Mouse (Mus musculus) adrenal gland, adult 2 months (tissue): ENCODE measurements around the gene Atg9a. TPM values are rescaled to one million over a fixed set of nuclear protein-coding genes. Genes with fewer than 3 reads are reported as not detected.

ENCODE experiments used
- microRNA-seq, 2 experiments: library from miRNA; unstranded; fragments of <30 nt; microRNA quantifications; one replicate each; pipeline ENCODE4 v1.2.0; 2021
- polyA plus RNA-seq: library from polyadenylated mRNA; depleted of rRNA; stranded (reverse); fragments of >200 nt; gene quantifications from 2 replicates; pipeline ENCODE4 v1.2.3, GENCODE M21; 2012; rRNA removed
- total RNA-seq, 2 experiments: library from RNA; stranded (reverse); gene quantifications; 2 replicates each; pipeline ENCODE4 v1.2.3; 2021

Gene Atg9a
- total and polyA plus RNA-seq, 3 experiments: 41.7 to 89.9 (median 44.5) TPM

Small RNA genes lying within 50 kb of the gene (microRNA-seq; reads per million reads assigned to microRNA genes)
- 0 reads per million in 2 experiments for gene Gm27943

Other genes with a start within 250 kb of the Atg9a start
- gene Ihh, start 240.5 kb downstream of the Atg9a start, total RNA-seq: under 1 TPM in 1 of 2 experiments, not detected in 1; 0.31 TPM
- gene Ihh, start 240.5 kb downstream of the Atg9a start, polyA plus RNA-seq: 0.03 and 0.32 TPM in 2 replicates
- 1 to 10 TPM; 5.7 to 8.8 TPM for gene Nhej1, start 67.0 kb downstream of the Atg9a start, total RNA-seq
- 3.4 and 3.5 TPM in 2 replicates for gene Nhej1, start 67.0 kb downstream of the Atg9a start, polyA plus RNA-seq
- gene Slc23a3, start 58.3 kb downstream of the Atg9a start, total RNA-seq: under 1 TPM; 0.23 to 0.41 TPM
- gene Slc23a3, start 58.3 kb downstream of the Atg9a start, polyA plus RNA-seq: 0.36 and 0.46 TPM in 2 replicates
- gene Cnppd1, start 49.5 kb downstream of the Atg9a start, total RNA-seq: 10 to 100 TPM; 27.3 to 33.9 TPM
- 36.3 and 37.6 TPM in 2 replicates for gene Cnppd1, start 49.5 kb downstream of the Atg9a start, polyA plus RNA-seq
- gene Retreg2, start 49.4 kb downstream of the Atg9a start, total RNA-seq: 100 to 1,000 TPM in 1 of 2 experiments, 10 to 100 TPM in 1; 80.4 to 101 TPM
- 127 and 143 TPM in 2 replicates for gene Retreg2, start 49.4 kb downstream of the Atg9a start, polyA plus RNA-seq
- gene Zfand2b, start 23.6 kb downstream of the Atg9a start, total RNA-seq: 10 to 100 TPM; 33.1 to 36.8 TPM
- 63.1 and 68.5 TPM in 2 replicates for gene Zfand2b, start 23.6 kb downstream of the Atg9a start, polyA plus RNA-seq
- 10 to 100 TPM; 24.2 to 31.7 TPM for gene Abcb6, start 11.8 kb downstream of the Atg9a start, total RNA-seq
- gene Abcb6, start 11.8 kb downstream of the Atg9a start, polyA plus RNA-seq: 23.2 and 23.3 TPM in 2 replicates
- 10 to 100 TPM; 14.1 to 14.4 TPM for gene Ankzf1, start within 50 bp of the Atg9a start, total RNA-seq
- gene Ankzf1, start within 50 bp of the Atg9a start, polyA plus RNA-seq: 11.5 and 13.3 TPM in 2 replicates
- gene Glb1l, start 18.6 kb upstream of the Atg9a start, total RNA-seq: 10 to 100 TPM; 16.0 to 23.1 TPM
- 7.4 and 7.7 TPM in 2 replicates for gene Glb1l, start 18.6 kb upstream of the Atg9a start, polyA plus RNA-seq
- 100 to 1,000 TPM; 106 to 109 TPM for gene Stk16, start 18.6 kb upstream of the Atg9a start, total RNA-seq
- gene Stk16, start 18.6 kb upstream of the Atg9a start, polyA plus RNA-seq: 228 and 249 TPM in 2 replicates
- gene Tuba4a, start 27.7 kb upstream of the Atg9a start, total RNA-seq: 10 to 100 TPM; 55.4 to 73.0 TPM
- gene Tuba4a, start 27.7 kb upstream of the Atg9a start, polyA plus RNA-seq: 10.8 and 11.2 TPM in 2 replicates
- gene A630095N17Rik, start 39.9 kb upstream of the Atg9a start, total RNA-seq: not detected
- not detected in 2 replicates for gene A630095N17Rik, start 39.9 kb upstream of the Atg9a start, polyA plus RNA-seq
- 100 to 1,000 TPM in 1 of 2 experiments, 10 to 100 TPM in 1; 89.1 to 111 TPM for gene Dnajb2, start 44.2 kb upstream of the Atg9a start, total RNA-seq
- gene Dnajb2, start 44.2 kb upstream of the Atg9a start, polyA plus RNA-seq: 52.8 and 58.4 TPM in 2 replicates
- gene Ptprn, start 72.3 kb upstream of the Atg9a start, total RNA-seq: 10 to 100 TPM; 43.6 to 83.6 TPM
- 41.5 and 52.0 TPM in 2 replicates for gene Ptprn, start 72.3 kb upstream of the Atg9a start, polyA plus RNA-seq
- gene Resp18, start 86.2 kb upstream of the Atg9a start, total RNA-seq: 100 to 1,000 TPM; 127 to 192 TPM
- 46.3 and 69.6 TPM in 2 replicates for gene Resp18, start 86.2 kb upstream of the Atg9a start, polyA plus RNA-seq
- 100 to 1,000 TPM in 1 of 2 experiments, 10 to 100 TPM in 1; 85.2 to 100 TPM for gene Dnpep, start 125.8 kb upstream of the Atg9a start, total RNA-seq
- 149 and 179 TPM in 2 replicates for gene Dnpep, start 125.8 kb upstream of the Atg9a start, polyA plus RNA-seq
- gene Des, start 168.1 kb upstream of the Atg9a start, total RNA-seq: 10 to 100 TPM; 16.6 to 31.8 TPM
- gene Des, start 168.1 kb upstream of the Atg9a start, polyA plus RNA-seq: 17.2 and 18.6 TPM in 2 replicates
- 10 to 100 TPM in 1 of 2 experiments, 1 to 10 TPM in 1; 9.9 to 15.2 TPM for gene Speg, start 183.1 kb upstream of the Atg9a start, total RNA-seq
- gene Speg, start 183.1 kb upstream of the Atg9a start, polyA plus RNA-seq: 56.5 and 93.7 TPM in 2 replicates
- gene Gmppa, start 243.7 kb upstream of the Atg9a start, total RNA-seq: 10 to 100 TPM; 69.1 to 77.7 TPM
- 137 and 189 TPM in 2 replicates for gene Gmppa, start 243.7 kb upstream of the Atg9a start, polyA plus RNA-seq